Mouse (Mus musculus) ovary, postnatal 10 days (tissue): Measurements from ENCODE around the gene Pde6b.

ENCODE experiments used
- DNase-seq: peaks from one replicate; pipeline ENCODE4 v3.0.0; 2022; ENCODE audit warnings: low spot score

Gene Pde6b

DNA sequence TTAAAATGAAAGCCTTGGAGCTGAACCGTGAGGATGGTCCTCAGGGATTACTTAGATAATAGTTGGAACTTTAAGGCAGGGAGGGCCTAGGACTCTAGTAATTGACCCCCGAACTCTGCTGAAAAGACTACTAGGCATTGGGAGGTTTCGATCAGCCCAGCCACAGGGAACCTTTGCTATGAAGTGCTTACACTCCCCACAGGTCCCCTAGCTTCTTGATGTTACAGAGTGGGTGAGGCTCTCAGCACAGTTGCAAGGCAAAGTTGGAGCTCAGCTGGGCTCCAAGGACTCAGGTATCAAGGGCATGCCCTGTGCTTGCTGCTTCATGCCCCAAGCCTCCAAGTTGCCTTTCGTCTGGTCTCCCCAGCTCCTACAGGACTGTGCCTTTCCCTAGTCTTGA lies 74.3 kb downstream of the Pde6b start:
- no peak for DNase-seq

- no peak for DNase-seq
Measured at GRCm38 (mm10) chr5:108465131-108465891, 77.1 kb downstream of the Pde6b start.

- DNase-seq = no peak
Measured at GRCm38 (mm10) chr5:108466647-108467046, 78.5 kb downstream of the Pde6b start.

DNA sequence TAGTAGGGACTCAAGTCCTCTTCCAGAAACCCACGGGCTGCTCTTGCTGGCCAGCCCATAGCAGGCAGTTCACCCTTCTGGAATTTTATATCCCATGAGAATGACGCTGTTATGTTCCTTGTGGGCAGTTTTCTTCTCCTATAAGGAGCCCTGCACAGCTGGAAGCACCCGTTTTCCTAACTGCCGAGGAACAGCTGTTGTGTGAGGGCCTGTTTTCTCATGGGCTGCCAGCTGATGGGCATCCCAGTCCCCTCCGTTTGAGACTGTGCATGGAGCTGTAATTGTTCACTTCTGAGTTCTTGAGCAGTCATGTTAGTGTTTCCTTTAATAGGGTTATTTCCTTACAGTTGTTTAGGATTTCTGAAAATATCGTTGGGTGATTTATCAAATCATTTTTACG lies 81.4 kb downstream of the Pde6b start:
- DNase-seq = no peak

GRCm38 (mm10) chr5:108473737-108474136 lies 85.5 kb downstream of the Pde6b start:
- no peak for DNase-seq

DNA sequence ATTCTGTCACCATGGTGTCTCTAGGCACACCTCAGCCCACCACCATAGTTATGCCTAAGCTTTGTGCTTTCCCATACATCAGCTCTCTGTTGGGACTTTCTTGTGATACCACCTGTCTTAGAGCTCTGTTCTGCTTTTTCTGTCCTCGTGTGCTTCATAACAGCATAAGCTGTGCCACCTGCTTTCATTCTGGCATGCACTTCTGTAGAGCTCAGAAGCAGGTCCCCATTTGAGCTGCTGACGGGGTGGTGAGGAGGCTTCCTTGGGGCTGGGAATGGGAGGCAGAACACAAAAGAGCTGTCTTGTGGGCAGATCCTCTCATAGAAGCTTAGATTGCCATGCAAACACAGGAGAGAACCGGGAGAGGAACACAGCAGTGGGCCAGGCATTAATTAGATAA lies 87.8 kb downstream of the Pde6b start:
- no peak for DNase-seq
